Mouse (Mus musculus) bone marrow macrophage, adult 2 months (primary cell): ENCODE measurements around the gene Vamp8.

ENCODE experiments used
- CTCF ChIP-seq: IDR thresholded peaks from 2 replicates; pipeline ENCODE4 v1.5.1; 2012; ENCODE audit warnings: low read depth, mild to moderate bottlenecking, low read length, moderate library complexity
- POLR2A ChIP-seq: IDR thresholded peaks from 2 replicates; pipeline ENCODE4 v1.6.1; 2012; ENCODE audit warnings: mild to moderate bottlenecking, low read depth, low read length, borderline replicate concordance

DNA sequence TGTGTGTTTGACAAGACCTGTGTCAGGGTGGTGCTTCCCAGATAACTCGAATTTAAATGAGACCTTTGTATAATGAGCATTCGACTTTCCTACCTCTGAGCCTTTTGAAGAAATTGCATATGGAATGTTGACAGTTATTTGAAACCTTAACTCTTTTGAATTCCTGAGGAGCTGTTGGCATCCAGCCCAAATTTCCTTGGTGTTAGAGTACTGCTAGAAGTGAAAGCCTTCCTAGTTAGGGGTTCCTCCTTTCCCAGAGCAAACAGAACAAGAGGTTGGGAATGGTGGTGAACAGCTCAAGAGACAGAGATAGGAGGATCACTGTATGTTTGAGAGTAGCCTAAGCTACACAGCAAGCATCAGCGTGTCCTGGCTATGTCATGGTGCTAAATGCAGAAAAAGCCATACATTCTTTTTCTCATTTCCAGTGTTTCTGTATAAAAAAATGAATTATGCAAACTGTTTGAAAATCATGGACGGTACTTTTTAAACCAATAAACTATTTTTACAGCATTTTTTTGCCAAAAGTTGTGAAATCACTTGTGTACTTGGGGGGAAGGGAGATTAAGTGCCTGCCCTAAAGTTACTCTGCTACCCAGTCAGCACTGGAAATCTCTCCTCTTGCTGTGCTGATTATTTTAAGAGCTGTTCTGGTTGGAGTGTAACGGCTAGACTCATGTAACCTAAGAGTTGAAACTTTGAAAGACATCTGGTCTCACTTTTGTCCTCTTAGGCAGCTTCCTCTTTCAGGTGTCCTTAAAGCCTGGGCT is 37.7 kb downstream of the Vamp8 start:
- TF ChIP-seq CTCF (no peak), POLR2A (no peak)
